Mouse (Mus musculus): ENCODE results near the gene Klhl8. TPM values are rescaled to one million over a fixed set of nuclear protein-coding genes. Genes with fewer than 3 reads are reported as not detected.

Gene Klhl8
- polyA plus RNA-seq, 1 experiment from 2014 or later = 13.8 TPM

DNA sequence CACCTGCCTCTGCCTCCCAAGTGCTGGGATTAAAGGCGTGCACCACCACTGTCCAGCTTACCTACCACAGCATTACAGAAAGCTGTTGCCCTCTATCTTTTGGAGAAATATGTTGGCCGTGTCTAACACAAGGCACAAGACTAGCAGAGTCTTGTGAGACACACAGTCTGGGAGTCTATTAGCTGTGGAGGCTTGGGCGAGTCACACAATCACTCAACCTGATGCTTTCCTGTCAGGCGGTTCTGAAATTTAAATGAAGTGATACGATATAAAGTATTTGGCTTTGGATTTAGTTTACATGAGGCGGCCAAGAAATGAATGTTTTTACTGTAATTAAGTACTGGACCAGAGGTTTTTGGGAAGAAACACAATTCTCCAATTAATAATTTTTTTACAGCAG is 4.9 kb downstream of the Klhl8 start:
- Histone ChIP-seq H3K4me2 (replicated peaks; ENCODE audit: low read depth, low read length) (no peak overlapping the region), H3K4me3 (ENCODE audit: low read length) (no peak overlapping the region), H3K9me3 (ENCODE audit: low read length) (no peaks in the 10 kb centered on the region), H3K27me3 (ENCODE audit: insufficient read depth, low read length) (no peaks in the 10 kb centered on the region), H3K36me3 (ENCODE audit: insufficient read depth, low read length) (no peaks in the 10 kb centered on the region), H3K4me1 (ENCODE audit: insufficient read depth, low read length) (peaks cover 7% of the 10 kb centered on the region; the same call in 1 of the 2 replicates), H3K27ac (ENCODE audit: low read length) (no peak overlapping the region), H3K9ac (replicated peaks; ENCODE audit: low read length) (no peak overlapping the region)
- no peak for ATAC-seq (ENCODE audit: low FRiP score, low TSS enrichment)
- 79% methylated on average over 6 of the region's 6 CpGs for WGBS

DNA sequence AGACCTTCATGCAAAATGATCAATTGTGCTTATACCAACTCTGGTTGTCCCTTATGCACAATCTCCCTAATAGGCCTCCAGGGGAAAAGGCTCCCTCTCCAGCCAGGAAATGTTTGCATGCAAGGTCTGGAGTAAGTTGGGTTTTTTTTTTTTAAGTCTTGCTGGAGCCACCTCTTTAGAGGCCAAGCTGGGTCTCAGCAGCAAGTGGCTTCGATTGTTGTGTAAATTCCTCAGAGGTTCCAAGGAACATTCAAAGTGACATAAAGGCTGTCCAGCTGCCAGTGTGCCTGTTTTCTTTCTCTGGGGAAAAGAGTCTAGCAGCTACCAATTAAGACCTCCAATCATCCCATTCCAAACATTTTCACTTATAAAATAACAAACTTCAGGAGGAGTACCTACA is 12.7 kb downstream of the Klhl8 start:
- no peak for ATAC-seq (ENCODE audit: low FRiP score, low TSS enrichment)
- Histone ChIP-seq H3K4me1 (ENCODE audit: insufficient read depth, low read length) (no peaks in the 10 kb centered on the region), H3K4me2 (replicated peaks; ENCODE audit: low read depth, low read length) (no peak overlapping the region), H3K9ac (replicated peaks; ENCODE audit: low read length) (no peak overlapping the region), H3K36me3 (ENCODE audit: insufficient read depth, low read length) (no peaks in the 10 kb centered on the region), H3K4me3 (ENCODE audit: low read length) (no peak overlapping the region), H3K27ac (ENCODE audit: low read length) (no peak overlapping the region), H3K9me3 (ENCODE audit: low read length) (no peaks in the 10 kb centered on the region), H3K27me3 (ENCODE audit: insufficient read depth, low read length) (no peaks in the 10 kb centered on the region)
- 31% methylated on average over 1 of the region's 1 CpGs for WGBS

DNA sequence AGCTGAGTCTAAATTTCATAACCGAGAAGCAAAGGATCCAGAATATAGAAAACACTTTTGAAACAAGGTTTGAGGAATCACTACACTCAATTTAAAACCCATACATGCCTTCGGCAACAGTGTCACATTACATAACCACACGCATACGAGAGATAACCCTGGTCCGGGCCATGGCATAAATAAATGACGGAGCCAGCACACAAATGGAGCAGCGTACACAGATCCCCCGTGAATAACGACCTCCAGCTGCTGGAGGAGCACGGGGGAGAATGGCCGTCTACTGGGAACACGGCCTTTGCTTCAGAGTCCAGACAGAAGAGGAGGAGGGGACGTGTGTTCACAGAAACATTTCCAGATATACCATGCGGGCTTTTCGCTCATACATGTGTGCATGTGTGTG is 21.3 kb downstream of the Klhl8 start:
- no peaks in the 10 kb centered on the region for H3K9me3 ChIP-seq (ENCODE audit: low read length)
- ATAC-seq (ENCODE audit: low FRiP score, low TSS enrichment) = peak; percentile 19; the same call in 1 of the 2 replicates
- no peak overlapping the region for H3K4me2 ChIP-seq (replicated peaks; ENCODE audit: low read depth, low read length)
- H3K27me3 ChIP-seq (ENCODE audit: insufficient read depth, low read length) = no peaks in the 10 kb centered on the region
- 45% methylated on average over 15 of the region's 15 CpGs for WGBS
- peaks cover 12% of the 10 kb centered on the region; the same call in 1 of the 2 replicates for H3K4me1 ChIP-seq (ENCODE audit: insufficient read depth, low read length)
- no peaks in the 10 kb centered on the region for H3K36me3 ChIP-seq (ENCODE audit: insufficient read depth, low read length)
- no peak overlapping the region for H3K9ac ChIP-seq (replicated peaks; ENCODE audit: low read length)
- no peak overlapping the region for H3K4me3 ChIP-seq (ENCODE audit: low read length)
- H3K27ac ChIP-seq (ENCODE audit: low read length) = no peak overlapping the region

DNA sequence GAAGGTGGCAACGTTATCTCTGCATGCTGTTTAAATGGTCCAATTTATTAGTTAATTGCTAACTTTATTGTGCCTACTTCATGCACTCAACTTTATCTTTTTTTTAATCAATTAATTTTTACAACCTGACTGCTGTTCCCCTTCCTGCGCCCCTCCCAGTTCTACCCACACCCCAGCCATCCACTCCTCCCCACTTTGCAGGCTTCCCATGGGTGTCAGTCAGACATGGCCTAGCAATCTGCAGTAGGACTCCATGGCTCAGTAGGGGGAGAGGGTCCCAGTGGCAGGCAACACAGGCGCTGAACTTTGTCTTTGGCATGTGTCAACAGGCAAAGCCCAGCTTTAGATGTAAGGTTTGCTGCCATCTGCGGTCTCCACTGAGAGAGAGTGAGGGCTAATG is 47.3 kb downstream of the Klhl8 start:
- ATAC-seq (ENCODE audit: low FRiP score, low TSS enrichment) = no peak
- Histone ChIP-seq H3K36me3 (ENCODE audit: insufficient read depth, low read length) (peaks cover 6% of the 10 kb centered on the region; the same call in 1 of the 2 replicates), H3K9me3 (ENCODE audit: low read length) (no peaks in the 10 kb centered on the region), H3K4me3 (ENCODE audit: low read length) (no peak overlapping the region), H3K27me3 (ENCODE audit: insufficient read depth, low read length) (no peaks in the 10 kb centered on the region), H3K4me1 (ENCODE audit: insufficient read depth, low read length) (no peaks in the 10 kb centered on the region), H3K27ac (ENCODE audit: low read length) (no peak overlapping the region), H3K4me2 (replicated peaks; ENCODE audit: low read depth, low read length) (no peak overlapping the region), H3K9ac (replicated peaks; ENCODE audit: low read length) (no peak overlapping the region)
- 78% methylated on average over 4 of the region's 4 CpGs for WGBS

DNA sequence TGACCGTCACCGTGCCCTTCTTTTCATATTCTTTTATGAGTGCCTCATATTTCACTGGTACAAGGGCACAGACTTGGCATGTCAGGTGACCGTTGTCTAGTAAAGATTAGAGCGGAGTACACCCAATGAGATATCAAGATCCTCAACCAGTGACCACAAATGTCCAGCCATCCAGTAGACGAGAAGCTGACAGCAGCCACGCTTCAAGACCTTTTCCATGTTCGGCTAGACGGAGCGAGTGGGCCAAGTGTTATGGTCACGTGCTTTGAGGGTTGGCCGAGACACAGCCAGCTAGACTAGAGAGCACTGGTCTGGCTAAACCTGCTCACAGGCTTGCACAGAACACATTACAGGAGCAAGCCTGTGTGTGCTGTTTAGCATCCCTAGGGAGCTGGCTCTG is 50.4 kb downstream of the Klhl8 start:
- 86% methylated on average over 11 of the region's 11 CpGs for WGBS
- H3K36me3 ChIP-seq (ENCODE audit: insufficient read depth, low read length) = no peaks in the 10 kb centered on the region
- no peaks in the 10 kb centered on the region for H3K27me3 ChIP-seq (ENCODE audit: insufficient read depth, low read length)
- H3K4me2 ChIP-seq (replicated peaks; ENCODE audit: low read depth, low read length) = no peak overlapping the region
- ATAC-seq (ENCODE audit: low FRiP score, low TSS enrichment) = no peak
- H3K4me1 ChIP-seq (ENCODE audit: insufficient read depth, low read length) = peaks cover 4% of the 10 kb centered on the region; the same call in 1 of the 2 replicates
- no peak overlapping the region for H3K9ac ChIP-seq (replicated peaks; ENCODE audit: low read length)
- H3K4me3 ChIP-seq (ENCODE audit: low read length) = no peak overlapping the region
- H3K27ac ChIP-seq (ENCODE audit: low read length) = no peak overlapping the region
- no peaks in the 10 kb centered on the region for H3K9me3 ChIP-seq (ENCODE audit: low read length)

DNA sequence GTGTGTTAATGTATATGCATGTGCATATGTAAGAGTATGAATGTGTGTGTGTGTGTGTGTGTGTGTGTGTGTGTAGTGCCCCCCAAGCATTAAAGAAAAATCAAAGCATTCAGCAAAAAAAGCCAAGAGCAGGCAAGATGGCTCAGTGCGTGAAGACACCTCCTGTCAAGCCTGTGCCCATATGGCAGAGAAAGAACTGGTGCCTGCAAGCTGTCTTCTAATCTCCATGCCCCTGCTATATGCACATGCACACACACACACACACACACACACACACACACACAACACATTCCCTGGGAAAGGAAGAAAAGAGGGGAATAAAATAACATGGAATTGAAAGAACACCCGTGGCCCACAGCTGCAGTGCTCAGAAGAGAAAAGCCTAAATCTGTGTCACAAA is 53.9 kb downstream of the Klhl8 start:
- no peak for ATAC-seq (ENCODE audit: low FRiP score, low TSS enrichment)
- Histone ChIP-seq H3K27ac (ENCODE audit: low read length) (no peak overlapping the region), H3K4me3 (ENCODE audit: low read length) (no peak overlapping the region), H3K36me3 (ENCODE audit: insufficient read depth, low read length) (no peaks in the 10 kb centered on the region; the same call in 1 of the 2 replicates), H3K4me2 (replicated peaks; ENCODE audit: low read depth, low read length) (no peak overlapping the region), H3K4me1 (ENCODE audit: insufficient read depth, low read length) (peaks cover 4% of the 10 kb centered on the region; the same call in 1 of the 2 replicates), H3K9ac (replicated peaks; ENCODE audit: low read length) (no peak overlapping the region), H3K27me3 (ENCODE audit: insufficient read depth, low read length) (no peaks in the 10 kb centered on the region), H3K9me3 (ENCODE audit: low read length) (no peaks in the 10 kb centered on the region)
- 91% methylated on average over 2 of the region's 2 CpGs for WGBS

DNA sequence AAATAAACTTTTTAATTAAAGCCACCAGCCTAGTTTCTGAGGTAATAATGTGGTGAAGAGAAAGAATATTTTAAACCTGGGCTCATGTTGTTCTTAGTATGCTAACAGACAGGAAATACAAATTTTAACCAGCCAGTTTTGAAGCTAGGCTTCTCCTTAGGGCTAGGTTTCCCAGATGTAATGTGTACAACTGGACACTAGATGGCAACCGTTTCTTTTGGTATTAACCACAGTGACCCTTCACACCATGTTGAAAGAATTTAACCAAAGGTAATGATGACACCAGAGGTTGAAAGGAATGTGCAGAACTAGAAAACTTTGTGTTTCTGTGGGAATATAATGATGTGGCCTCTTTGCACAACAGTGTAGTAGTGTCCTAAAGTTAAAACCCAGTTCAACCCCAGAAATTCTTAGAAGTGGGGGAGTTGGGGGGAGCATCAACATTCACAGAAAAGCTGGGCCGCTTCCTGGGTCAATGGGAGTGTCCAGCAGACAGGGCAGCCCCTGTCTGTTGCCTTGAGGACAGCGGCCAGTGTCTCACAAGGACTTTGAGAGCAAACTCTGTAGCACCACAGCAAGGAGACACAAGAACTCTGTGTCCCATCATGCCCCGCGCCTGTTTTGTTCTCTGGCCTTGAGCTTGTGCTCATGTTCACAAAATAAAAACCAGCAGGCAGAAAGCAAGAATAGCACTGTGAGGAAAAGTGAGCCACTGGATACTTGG is 54.6 kb downstream of the Klhl8 start:
- Histone ChIP-seq H3K9me3 (ENCODE audit: low read length) (no peaks in the 10 kb centered on the region), H3K4me1 (ENCODE audit: insufficient read depth, low read length) (peaks cover 4% of the 10 kb centered on the region; the same call in 1 of the 2 replicates), H3K36me3 (ENCODE audit: insufficient read depth, low read length) (peaks cover 2% of the 10 kb centered on the region; the same call in 1 of the 2 replicates), H3K27ac (ENCODE audit: low read length) (no peak overlapping the region), H3K4me3 (ENCODE audit: low read length) (no peak overlapping the region), H3K4me2 (replicated peaks; ENCODE audit: low read depth, low read length) (no peak overlapping the region), H3K27me3 (ENCODE audit: insufficient read depth, low read length) (no peaks in the 10 kb centered on the region), H3K9ac (replicated peaks; ENCODE audit: low read length) (no peak overlapping the region)
- WGBS = 59% methylated on average over 5 of the region's 5 CpGs
- peak; percentile 31 for ATAC-seq (ENCODE audit: low FRiP score, low TSS enrichment)

DNA sequence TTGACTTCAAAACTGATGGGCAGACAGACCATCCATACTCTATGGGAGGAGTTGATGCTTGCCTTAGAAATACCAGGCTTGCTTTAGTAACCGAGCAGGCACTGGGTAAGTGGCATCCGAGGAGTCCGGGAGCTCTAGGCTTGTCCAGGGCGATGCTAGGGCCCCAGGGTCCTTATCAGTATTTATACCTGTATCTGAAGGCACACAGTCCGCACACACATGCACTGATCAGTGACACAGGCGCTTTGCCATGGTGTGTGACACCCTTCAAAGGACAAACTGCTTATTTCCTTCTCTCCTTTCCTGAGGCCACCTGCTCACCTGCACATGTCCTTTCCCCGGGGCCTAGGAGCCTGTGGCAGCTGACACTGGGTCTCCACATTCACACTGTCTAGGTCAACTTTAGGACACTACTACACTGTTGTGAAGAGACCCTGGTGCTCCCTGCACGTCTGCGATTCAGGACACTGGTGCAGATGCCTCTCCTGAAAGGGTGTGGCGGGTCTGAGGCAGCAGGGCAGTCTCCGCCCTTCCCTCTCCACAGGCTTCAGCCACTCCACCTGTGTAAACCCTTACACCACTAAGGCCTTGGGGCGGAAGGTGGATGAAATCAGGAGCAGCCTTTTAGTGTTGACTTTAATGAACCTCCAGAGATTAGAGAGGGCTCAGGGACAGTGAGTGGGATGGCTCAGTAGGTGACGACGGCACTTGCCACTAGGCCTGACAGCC is 55.4 kb downstream of the Klhl8 start:
- Histone ChIP-seq H3K27ac (ENCODE audit: low read length) (no peak overlapping the region), H3K4me2 (replicated peaks; ENCODE audit: low read depth, low read length) (no peak overlapping the region), H3K4me1 (ENCODE audit: insufficient read depth, low read length) (peaks cover 4% of the 10 kb centered on the region; the same call in 1 of the 2 replicates), H3K4me3 (ENCODE audit: low read length) (no peak overlapping the region), H3K27me3 (ENCODE audit: insufficient read depth, low read length) (no peaks in the 10 kb centered on the region), H3K36me3 (ENCODE audit: insufficient read depth, low read length) (peaks cover 8% of the 10 kb centered on the region), H3K9me3 (ENCODE audit: low read length) (no peaks in the 10 kb centered on the region), H3K9ac (replicated peaks; ENCODE audit: low read length) (no peak overlapping the region)
- 0 out of 2 replicates have a peak, but pooled peaks have one; percentile 41 for ATAC-seq (ENCODE audit: low FRiP score, low TSS enrichment)
- 88% methylated on average over 14 of the region's 14 CpGs for WGBS

DNA sequence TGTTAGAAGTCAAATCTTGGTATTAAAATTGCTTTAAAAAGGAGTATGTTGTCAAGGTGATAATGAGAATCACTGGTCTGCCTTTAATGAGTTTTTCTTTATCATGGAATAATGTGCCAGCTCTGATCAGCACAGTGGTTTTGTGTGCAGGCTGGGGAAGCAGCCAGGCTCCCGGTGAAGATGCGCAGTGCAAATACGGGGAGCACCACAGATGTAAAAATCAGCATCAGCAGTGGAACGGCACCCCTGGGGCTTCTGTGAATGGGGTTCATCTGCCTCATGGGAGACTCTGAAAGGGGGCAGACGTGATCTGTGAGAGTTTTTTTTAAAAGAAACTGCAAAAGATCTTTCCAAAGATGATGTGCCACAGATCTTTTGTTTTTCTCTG is 56.3 kb downstream of the Klhl8 start:
- 88% methylated on average over 5 of the region's 5 CpGs for WGBS
- ATAC-seq (ENCODE audit: low FRiP score, low TSS enrichment) = no peak

More for the DNA sequence above, 56.3 kb downstream of the Klhl8 start:
- Histone ChIP-seq H3K9me3 (ENCODE audit: low read length) (no peaks in the 10 kb centered on the region), H3K4me2 (replicated peaks; ENCODE audit: low read depth, low read length) (no peak overlapping the region), H3K9ac (replicated peaks; ENCODE audit: low read length) (no peak overlapping the region), H3K36me3 (ENCODE audit: insufficient read depth, low read length) (peaks cover 11% of the 10 kb centered on the region), H3K4me3 (ENCODE audit: low read length) (no peak overlapping the region), H3K27ac (ENCODE audit: low read length) (no peak overlapping the region), H3K27me3 (ENCODE audit: insufficient read depth, low read length) (no peaks in the 10 kb centered on the region), H3K4me1 (ENCODE audit: insufficient read depth, low read length) (peaks cover 4% of the 10 kb centered on the region; the same call in 1 of the 2 replicates)

All from kidney, embryonic 16.5 days (tissue).